Mouse (Mus musculus) cerebellum, adult 11 months (tissue): ENCODE data around the gene Zfp961.
"Not testable (repeated sequence)": the region's sequence is repeated elsewhere in the genome, so short reads cannot be mapped to it uniquely, and the experiment has no call there.

Source experiments
- DNase-seq: peaks from one replicate; pipeline ENCODE4 v3.0.0; 2022

Gene Zfp961

GRCm38 (mm10) chr8:71964051-71964450 is 13.2 kb downstream of the Zfp961 start:
- DNase-seq, result no peak

GRCm38 (mm10) chr8:71965166-71965565 is 14.3 kb downstream of the Zfp961 start:
- DNase-seq, result no peak

GRCm38 (mm10) chr8:71966411-71966810 is 15.6 kb downstream of the Zfp961 start:
- DNase-seq, result no peak

GRCm38 (mm10) chr8:71967261-71967660 is 16.4 kb downstream of the Zfp961 start:
- DNase-seq, result no peak

- no peak for DNase-seq
These were observed 17.3 kb downstream of the Zfp961 start for GRCm38 (mm10) chr8:71968100-71968499.

- DNase-seq, result no peak
These were observed 17.8 kb downstream of the Zfp961 start for GRCm38 (mm10) chr8:71968636-71969035.

- DNase-seq, result no peak
These were observed 21.1 kb downstream of the Zfp961 start for GRCm38 (mm10) chr8:71971945-71972344.

- no peak for DNase-seq
These were observed 23.4 kb downstream of the Zfp961 start for GRCm38 (mm10) chr8:71974211-71974610.

- DNase-seq, result no peak
These were observed 30.2 kb downstream of the Zfp961 start for GRCm38 (mm10) chr8:71981032-71981431.

- no peak for DNase-seq
These were observed 30.6 kb downstream of the Zfp961 start for GRCm38 (mm10) chr8:71981456-71981855.

- no peak for DNase-seq
These were observed 33.8 kb downstream of the Zfp961 start for GRCm38 (mm10) chr8:71984601-71985000.

GRCm38 (mm10) chr8:71988110-71988866 is 37.5 kb downstream of the Zfp961 start:
- peak; percentile 57 for DNase-seq

- peak; percentile 8 for DNase-seq
These were observed 38.2 kb downstream of the Zfp961 start for GRCm38 (mm10) chr8:71988867-71989599.

- DNase-seq, result no peak
These were observed 48.6 kb downstream of the Zfp961 start for GRCm38 (mm10) chr8:71999434-71999833.

- no peak for DNase-seq
These were observed 49.4 kb downstream of the Zfp961 start for GRCm38 (mm10) chr8:72000223-72000622.

- no peak for DNase-seq
These were observed 52.1 kb downstream of the Zfp961 start for GRCm38 (mm10) chr8:72002942-72003341.

- no peak for DNase-seq
These were observed 55.1 kb downstream of the Zfp961 start for GRCm38 (mm10) chr8:72005912-72006311.

- DNase-seq, result no peak
These were observed 55.9 kb downstream of the Zfp961 start for GRCm38 (mm10) chr8:72006763-72007162.

GRCm38 (mm10) chr8:72008134-72008641 is 57.4 kb downstream of the Zfp961 start:
- DNase-seq, result no peak

- no peak for DNase-seq
These were observed 58.6 kb downstream of the Zfp961 start, which contains the start of gene Cyp4f18 for GRCm38 (mm10) chr8:72009473-72009872. Cyp4f18 (minus strand) TSS chr8:72009626.

GRCm38 (mm10) chr8:72013506-72014228 is 62.8 kb downstream of the Zfp961 start:
- DNase-seq, result not testable (repeated sequence)

- DNase-seq, result not testable (repeated sequence)
These were observed 66.5 kb downstream of the Zfp961 start for GRCm38 (mm10) chr8:72017339-72017738.

- DNase-seq, result no peak
These were observed 67.3 kb downstream of the Zfp961 start for GRCm38 (mm10) chr8:72018141-72018540.
